Mouse (Mus musculus): ENCODE data around the gene Tcf7l2.

Gene Tcf7l2

DNA sequence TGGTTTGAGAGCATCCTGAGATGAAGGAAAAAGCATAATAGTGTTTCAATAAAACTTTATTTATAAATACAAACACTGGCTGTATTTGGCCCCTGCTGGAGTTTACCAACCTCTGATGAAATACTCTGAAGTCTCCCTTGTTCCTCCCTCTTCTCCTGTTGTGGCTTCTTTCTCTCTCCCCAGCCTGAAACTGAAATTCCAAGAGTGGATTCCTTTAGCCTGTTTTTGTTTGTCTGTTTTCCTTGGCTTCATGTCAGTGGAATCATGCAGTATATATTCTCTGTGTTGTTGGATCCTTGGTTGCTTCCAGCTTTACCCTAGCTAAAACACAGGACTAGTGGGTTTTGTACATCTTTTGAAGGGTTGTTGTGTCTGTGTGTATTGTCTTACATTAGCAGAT lies 16.5 kb downstream of the Tcf7l2 start:
- no peak for DNase-seq (ENCODE audit: low spot score)

GRCm38 (mm10) chr19:55759006-55759405 lies 17.4 kb downstream of the Tcf7l2 start:
- no peak for DNase-seq (ENCODE audit: low spot score)

DNA sequence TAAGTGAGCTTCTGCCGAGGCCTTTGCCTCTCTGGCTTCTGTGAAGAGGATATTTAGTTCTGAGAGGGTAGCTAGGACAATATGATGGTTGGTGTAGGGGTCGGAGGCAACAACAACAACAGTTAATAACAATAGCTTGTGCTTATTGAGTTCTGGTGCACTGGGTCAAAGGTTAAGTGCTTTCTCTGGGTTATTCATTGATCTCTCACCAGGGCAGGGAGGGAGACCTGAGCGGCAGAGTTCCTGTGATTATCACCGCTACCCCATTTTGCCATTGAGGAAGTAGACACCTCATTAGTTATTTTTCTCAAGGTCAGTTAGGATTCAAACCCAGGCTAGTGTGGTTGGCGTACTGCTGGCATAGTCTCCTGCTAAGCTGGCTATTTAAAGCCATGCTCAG lies 19.5 kb downstream of the Tcf7l2 start:
- no peak for DNase-seq (ENCODE audit: low spot score)

GRCm38 (mm10) chr19:55762187-55762586 lies 20.6 kb downstream of the Tcf7l2 start:
- no peak for DNase-seq (ENCODE audit: low spot score)

DNA sequence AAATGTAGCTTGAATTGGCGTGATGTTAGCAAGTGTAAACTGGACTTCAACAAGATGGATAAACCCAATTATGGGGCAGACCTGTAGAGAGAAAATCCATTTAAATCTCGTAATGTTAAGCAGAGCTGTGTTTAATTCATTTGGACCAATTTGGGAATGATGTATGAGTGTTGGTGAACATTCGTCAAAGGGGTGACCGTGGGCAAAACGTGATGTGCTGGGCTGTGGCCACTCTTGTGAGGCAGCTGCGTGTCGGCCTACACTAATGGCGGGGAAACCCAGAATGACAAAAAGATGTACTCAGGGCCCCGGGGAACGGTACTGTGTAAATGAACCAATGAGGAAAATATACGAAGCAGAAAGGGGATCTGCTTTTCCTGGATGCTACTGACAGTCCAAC lies 24.2 kb downstream of the Tcf7l2 start:
- DNase-seq (ENCODE audit: low spot score): no peak

DNA sequence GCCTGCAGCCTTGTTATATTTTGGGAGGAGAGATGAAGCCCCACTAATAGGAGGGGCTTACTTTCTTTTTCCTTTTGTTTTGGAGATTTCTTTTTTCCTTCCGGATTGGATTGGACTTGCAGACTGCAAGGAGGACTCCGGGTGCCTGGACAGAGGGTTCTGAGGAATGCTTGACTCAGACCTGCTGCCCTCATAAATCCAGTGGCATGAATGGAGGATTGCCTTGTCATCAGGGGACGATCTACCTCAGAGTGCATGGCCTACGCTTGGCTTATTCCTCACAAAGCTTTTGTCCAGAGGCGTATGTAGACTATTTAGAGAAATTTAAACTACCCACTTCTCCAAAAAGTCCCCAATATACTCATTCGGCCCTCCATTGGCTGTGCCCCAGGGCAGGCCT lies 25.5 kb downstream of the Tcf7l2 start:
- no peak for DNase-seq (ENCODE audit: low spot score)

- no peak for DNase-seq (ENCODE audit: low spot score)
These were observed 26.0 kb downstream of the Tcf7l2 start for GRCm38 (mm10) chr19:55767579-55767978.

GRCm38 (mm10) chr19:55768246-55768645 lies 26.6 kb downstream of the Tcf7l2 start:
- no peak for DNase-seq (ENCODE audit: low spot score)

GRCm38 (mm10) chr19:55768889-55769288 lies 27.3 kb downstream of the Tcf7l2 start:
- DNase-seq (ENCODE audit: low spot score): no peak

GRCm38 (mm10) chr19:55774334-55774733 lies 32.7 kb downstream of the Tcf7l2 start:
- DNase-seq (ENCODE audit: low spot score): no peak

DNA sequence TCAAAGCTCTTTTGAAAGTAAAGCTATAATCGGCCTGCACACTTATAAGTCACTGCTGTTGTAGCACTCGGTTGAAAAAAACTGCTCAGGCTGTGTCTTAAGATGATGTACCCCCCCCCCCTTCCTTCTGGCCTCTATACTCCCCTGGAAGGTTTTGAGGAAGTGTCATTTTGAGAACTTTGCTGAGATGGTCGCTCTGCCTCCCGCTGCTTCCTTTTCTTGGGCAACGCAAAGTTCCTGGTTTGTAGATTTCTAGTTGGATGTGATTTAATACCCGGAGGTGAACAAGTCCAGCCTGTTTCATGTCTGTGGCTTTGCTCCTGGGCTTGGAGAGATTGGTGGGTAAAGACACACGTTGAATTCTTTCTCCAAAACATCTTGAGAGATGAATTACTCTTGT lies 33.2 kb downstream of the Tcf7l2 start:
- DNase-seq (ENCODE audit: low spot score): no peak

GRCm38 (mm10) chr19:55779871-55780270 lies 38.3 kb downstream of the Tcf7l2 start:
- DNase-seq (ENCODE audit: low spot score): no peak

- no peak for DNase-seq (ENCODE audit: low spot score)
These were observed 39.5 kb downstream of the Tcf7l2 start for GRCm38 (mm10) chr19:55781087-55781486.

DNA sequence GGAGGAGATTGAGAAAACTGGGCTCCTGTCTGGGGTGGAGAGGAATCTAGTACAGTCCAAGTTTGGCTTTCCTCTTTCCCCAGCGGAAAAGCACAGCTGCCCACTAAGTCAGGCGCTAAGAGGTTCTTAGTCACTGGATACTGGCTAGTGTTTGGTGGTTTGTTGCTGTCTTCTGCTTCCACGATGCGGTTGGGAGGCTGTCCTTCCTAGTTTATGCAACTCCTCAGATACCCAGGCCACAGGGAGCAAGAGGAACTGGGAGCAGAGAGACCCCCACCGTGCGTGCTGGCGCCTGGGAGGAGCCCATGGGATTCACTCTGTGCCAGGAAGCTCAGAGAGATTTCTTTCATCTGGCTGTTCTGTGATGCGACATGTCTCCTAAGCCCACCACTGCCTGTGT lies 40.1 kb downstream of the Tcf7l2 start:
- DNase-seq (ENCODE audit: low spot score): no peak

DNA sequence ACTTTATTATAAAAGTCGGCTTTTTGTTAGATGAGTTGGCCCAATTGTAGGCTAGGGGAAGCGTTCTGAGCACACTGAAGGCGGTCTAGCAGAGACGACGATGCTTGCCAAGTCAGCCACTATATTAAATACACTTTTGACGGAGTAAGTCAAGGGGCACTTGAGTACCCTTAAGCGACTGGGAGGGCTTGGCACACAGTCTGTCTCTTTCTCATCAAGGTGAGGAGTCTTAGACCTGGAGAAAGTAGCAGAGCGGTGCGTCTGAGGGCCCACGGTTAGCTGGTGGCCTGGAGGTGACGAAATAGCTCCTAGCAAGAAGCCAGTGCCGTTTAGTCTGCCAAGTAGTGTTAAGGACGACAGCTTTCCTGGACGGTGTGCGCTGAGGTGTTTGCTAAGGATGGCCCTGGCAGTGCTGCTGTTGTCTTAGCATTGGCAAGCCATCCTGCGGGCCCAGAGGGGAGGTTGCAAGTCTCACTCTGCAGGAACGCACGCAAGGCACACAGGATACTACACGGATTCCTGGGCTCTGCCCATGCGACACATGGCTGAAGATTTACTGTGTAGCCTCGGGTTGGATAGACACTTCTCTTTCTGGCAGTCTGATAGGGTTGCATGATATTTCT lies 43.3 kb downstream of the Tcf7l2 start:
- no peak for DNase-seq (ENCODE audit: low spot score)

- DNase-seq (ENCODE audit: low spot score): no peak
These were observed 45.8 kb downstream of the Tcf7l2 start for GRCm38 (mm10) chr19:55787420-55787819.

DNA sequence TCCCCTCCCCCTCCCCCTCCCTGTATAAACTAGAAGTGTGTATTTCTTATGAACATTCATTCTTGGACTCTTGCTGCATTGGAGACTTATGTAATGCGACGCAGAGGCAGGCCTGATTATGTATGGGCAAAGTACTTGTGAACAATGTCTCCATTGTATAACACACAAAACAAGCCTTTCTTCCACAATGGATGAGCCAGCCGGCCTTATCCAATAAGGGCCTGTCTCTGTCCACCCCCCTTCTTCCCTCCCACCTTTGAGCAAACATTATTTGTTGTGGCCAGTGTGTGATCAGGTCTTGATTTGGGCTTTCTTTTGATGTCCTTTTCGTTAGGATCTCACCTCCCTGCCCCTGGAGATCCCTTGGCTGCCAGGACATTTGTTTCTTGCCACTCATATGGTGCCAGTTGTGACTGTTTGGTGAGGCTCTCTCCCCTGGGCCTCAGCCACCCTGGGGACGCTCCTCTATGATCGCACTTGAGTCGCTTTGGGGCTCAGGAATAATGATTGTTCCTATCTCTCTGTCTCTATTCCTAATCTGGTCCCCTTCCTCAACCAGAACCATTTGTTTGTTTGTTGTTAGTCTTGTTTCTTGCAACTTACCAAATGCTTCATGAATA lies 46.8 kb downstream of the Tcf7l2 start:
- DNase-seq (ENCODE audit: low spot score): no peak

DNA sequence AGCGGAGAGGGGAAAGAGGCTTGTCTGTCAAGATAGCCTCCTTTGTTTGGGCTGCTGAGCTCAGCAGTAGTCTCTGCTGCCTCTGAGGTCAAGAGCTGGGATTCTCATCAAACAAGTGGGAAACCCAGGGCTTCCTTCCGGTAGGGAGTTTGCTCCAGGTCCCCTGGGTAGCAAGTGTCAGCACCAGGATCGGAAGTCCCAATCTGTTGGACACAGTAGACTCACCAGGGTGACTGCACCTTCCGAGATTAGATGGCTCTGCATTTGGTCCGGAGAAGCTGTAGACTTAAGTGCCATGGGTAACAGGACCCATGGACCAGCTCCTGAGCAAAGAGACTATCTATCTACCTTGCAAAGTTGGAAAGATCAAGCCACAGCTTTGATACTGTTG lies 47.3 kb downstream of the Tcf7l2 start:
- no peak for DNase-seq (ENCODE audit: low spot score)

- DNase-seq (ENCODE audit: low spot score): no peak
These were observed 48.2 kb downstream of the Tcf7l2 start for GRCm38 (mm10) chr19:55789838-55790237.

GRCm38 (mm10) chr19:55791293-55791692 lies 49.7 kb downstream of the Tcf7l2 start:
- no peak for DNase-seq (ENCODE audit: low spot score)

- DNase-seq (ENCODE audit: low spot score): no peak
These were observed 50.3 kb downstream of the Tcf7l2 start for GRCm38 (mm10) chr19:55791886-55792285.

- no peak for DNase-seq (ENCODE audit: low spot score)
These were observed 51.0 kb downstream of the Tcf7l2 start for GRCm38 (mm10) chr19:55792571-55792970.

DNA sequence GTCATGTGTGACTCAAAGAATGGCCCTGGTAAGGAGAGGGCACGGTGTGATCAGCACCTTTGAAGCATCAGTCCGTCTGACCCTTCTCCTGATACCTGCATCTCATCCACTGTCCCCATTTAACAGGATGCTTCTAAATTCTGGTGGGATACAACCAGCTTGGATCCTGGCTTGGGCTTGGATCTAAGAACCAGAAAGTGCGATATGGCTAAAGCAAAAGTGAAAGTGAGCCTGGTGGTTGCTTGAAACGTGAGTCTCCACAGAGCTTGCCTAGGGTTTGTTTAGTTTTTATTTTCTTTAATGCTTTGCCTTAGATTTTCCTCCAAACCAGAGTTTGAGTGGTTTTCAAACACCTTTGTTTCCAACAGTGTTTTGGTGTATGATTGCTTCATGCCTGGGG lies 51.4 kb downstream of the Tcf7l2 start:
- DNase-seq (ENCODE audit: low spot score): no peak

All from urinary bladder, postnatal 10 days (tissue).